Mouse (Mus musculus): Measurements from ENCODE around the gene Scn11a.
A peak's percentile ranks its signal among the peaks of the same experiment; 100 is the strongest.

Scn11a gene

DNA sequence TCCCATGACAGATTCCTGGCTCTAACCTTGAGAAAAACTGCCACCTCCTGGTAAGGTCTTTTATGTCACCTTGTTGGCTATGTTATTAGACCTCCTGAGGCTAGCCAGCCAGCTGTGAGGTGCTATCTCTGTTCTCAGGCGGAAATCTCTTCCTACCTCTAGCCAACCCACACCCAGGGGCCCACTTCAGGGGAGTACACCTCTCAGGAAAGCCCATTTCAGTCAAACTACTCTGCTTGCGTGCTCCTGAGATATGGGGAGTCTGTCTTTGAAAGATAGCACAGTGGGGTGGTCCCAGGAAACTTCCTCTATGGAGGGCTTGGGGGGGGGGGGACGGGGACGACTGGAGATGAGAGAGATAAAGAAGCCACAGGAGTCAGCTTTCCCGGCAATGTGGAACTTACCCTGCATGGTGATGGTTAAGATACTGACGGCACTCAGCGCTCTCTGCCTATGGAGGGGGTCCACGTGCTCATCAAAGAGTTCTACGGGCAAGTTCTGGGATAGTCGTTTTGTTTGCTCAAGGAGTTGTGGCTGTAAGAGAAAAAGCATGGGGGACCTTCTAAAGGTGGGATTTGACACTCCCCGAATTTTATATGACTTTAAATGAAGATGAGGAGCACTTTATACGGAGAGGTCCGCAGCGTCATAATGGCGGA, 29.9 kb downstream of the Scn11a start:
- no peak for DNase-seq (ENCODE audit: low spot score)

DNA sequence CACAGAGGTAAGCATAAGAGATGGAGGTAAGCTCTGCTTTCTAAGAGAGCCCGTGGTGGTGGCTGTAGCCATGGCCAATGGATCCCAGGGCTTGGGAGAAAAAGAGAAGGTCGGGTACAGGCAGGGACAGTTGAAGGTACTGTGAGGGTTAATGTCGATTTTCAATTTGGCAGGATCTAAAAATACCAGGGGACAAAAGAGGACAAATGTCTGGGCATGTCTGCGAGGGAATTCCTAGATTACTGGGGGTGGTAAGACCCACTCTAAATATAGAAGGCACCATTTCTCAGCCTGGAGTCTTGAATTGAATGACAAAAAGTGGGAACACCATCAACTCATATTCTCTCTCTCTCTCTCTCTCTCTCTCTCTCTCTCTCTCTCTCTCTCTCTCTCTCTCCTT, 30.8 kb downstream of the Scn11a start:
- DNase-seq (ENCODE audit: low spot score): no peak

DNA sequence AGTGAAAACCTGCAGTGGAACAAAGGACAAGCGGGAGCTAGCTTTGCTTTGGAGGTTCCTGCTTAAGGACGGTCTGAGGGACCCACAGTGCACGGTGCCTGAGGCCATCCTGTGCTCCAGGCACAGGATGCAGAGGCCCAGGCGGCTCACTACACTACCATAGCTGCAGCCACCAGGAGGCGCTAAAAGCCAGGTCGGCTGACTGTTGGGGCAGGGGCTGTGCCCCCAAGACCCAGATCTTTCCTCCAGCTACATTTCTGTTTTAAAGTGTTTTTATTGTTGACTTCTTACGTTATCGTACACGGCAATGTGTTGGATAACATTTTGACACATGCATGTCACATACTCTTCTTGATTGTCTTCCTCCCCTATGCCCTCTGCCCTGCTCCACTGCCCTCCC, 32.8 kb downstream of the Scn11a start:
- no peak for DNase-seq (ENCODE audit: low spot score)

DNA sequence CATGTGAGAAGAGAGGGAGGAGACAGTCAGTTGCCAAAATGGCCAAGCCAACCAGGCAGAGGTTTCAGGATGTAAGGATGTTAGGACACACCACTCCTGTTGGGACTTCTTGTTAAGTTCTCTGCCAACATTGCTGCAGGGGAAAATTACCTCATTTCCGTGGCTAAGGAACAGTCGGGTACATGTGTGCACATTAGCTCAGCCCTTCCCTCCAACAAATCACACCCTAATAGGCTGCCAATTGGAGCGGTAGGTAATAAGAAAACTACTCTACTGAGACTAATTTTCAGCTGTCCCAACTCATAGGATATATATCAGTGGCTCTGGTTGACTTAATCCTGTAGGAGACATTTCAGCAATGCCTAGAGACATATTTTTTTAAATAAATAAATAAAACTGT, 44.4 kb downstream of the Scn11a start:
- DNase-seq (ENCODE audit: low spot score): no peak

DNA sequence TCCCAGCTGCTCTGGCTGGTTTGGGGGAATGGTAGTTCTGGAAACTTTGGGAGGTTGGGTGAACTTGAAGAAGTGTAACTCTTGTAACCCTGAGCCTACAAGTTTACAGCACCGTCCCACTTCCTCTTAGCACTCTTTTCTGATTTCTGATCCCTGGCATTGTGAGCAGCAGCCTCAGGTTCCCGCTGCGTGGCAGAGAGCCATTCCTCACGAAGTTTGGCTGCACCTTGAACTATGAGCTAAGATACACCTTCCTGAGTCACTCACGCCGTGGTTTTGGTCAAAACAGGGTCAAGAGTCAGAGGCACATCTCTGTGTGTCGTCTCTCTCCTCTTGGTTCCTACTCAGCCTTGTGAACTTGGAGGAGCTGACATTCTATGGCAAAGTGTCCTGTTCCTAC, 48.6 kb downstream of the Scn11a start:
- no peak for DNase-seq (ENCODE audit: low spot score)

DNA sequence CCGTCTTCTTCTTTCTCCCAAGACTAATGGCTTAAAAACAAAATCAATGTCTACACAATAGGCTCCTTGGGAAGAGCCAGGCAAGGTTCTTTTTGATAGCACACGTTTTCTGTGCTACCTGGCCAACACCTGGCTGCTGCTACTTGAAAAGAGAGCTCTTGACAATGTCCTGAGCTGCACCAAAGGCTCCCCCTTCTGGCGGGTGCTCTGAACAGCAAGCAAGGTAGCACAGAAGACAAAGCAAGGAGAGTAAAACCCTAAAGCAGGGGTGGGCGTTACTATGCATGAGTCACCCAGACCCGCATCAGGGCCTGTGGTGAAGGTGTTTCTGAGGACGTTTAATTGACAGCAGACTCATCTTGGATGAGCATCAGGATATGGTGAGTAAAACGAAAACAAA, 56.7 kb downstream of the Scn11a start:
- DNase-seq (ENCODE audit: low spot score): no peak

DNA sequence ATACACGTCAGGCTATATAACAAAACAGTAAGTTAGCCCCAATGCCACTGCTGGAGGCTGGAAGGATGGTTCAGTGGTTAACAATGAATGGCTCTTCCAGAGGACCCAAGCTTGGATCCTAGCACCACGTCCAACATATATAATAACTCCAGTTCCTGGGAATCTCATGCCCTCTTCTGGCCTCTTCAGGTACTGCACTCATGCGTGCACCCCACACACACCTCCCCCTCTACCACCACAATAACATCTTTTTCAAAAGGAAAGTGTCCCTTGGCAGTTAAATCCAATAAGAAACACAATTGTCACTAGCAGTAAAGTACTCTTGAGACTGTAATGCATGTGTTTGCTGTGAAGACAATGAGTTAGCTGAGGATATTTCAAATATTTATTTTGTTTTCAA, 65.0 kb downstream of the Scn11a start:
- DNase-seq (ENCODE audit: low spot score): no peak

DNA sequence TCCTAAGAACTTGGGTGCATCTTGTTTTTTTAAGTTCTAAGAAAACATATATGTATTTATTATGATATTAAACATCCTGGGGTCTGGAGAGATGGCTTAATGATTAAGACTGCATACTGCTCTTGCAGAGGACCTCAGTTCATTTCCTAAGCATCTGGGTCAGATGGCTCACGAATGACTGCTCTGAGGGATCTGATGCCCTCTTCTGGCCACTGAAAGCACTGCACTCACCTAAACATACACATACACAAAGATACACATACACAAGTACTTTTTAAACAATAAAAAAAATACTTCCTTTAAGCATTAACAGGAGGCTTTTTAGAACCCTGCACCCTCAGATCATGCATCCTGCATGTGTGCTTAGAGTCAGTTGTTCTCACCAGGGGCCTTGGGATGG, 65.8 kb downstream of the Scn11a start:
- no peak for DNase-seq (ENCODE audit: low spot score)

DNA sequence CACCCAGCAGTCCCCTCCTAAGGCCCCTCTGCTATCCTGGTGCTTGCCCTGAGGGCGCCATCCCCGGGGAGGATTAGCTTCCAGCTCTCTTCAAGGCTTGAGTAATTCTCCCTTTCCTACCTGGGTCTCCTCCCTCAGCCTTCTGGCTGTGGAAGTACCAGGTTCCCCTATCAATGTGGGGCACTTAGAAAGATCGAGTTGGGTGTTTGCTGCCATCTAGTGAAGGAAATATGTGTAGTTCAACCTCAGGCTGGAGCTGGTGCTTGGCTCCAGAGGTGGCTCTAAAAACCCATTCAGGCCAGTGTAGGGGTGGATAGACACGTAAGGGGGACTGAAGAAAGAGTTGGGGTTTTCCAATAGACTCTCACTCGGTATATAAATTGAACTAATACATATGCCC, 73.7 kb downstream of the Scn11a start:
- no peak for DNase-seq (ENCODE audit: low spot score)

DNA sequence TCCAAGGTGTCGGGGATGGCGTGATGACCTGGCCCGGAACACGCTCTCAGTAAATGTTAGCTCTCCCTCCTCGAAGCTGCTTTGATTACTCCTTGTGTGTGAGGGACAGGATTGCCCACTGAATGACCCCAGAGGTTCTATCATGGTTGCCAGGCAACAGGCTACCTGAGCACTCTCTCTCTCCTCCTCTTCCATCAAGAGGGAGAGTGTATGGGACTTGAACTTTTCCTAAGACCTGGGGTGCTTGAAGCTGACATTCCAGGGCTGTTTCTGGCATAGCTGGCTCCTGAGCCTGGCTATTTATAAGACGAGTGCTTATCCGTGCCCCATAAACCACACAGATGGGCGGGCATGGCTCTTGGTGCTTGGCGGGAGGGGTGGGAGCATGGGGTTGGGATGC, 76.1 kb downstream of the Scn11a start:
- no peak for DNase-seq (ENCODE audit: low spot score)

DNA sequence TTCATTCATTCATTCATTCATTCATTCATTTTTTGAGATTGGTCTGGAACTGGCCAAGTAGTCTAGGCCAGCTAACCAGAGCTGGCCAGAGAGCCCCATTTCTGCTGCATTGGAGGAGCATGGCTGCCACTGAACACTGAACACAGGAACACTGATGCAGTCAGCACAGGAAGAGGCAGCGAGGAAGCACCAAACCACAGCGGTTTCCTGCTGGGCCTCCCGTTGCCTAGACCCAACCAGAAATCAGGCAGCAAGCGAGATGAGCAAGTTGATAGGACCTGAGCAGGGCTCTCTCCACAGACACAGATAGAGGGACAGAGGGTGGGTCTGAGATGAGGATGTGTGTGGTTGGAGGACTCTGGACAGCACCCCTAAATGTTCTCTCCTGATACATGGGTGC, 81.4 kb downstream of the Scn11a start:
- DNase-seq (ENCODE audit: low spot score): no peak

DNA sequence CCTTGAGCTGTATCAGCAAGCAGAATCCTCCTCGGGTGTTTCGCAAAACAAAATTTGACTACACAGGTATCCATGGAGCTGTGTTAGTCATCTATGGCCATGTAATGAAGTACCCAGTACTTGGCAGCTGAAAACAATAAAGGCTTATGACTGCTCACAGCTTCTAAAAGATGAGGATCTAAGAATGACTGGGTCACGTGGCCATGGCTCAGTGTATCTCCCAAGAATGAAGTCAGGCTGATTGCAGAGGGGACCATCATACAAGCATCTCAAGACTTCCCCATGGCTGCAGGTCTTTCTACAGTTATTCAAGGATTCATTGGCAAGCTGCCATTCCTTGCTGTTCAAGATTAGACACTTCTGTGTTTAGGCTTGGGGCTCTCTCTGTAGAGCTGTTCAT, 81.9 kb downstream of the Scn11a start:
- DNase-seq (ENCODE audit: low spot score): no peak

DNA sequence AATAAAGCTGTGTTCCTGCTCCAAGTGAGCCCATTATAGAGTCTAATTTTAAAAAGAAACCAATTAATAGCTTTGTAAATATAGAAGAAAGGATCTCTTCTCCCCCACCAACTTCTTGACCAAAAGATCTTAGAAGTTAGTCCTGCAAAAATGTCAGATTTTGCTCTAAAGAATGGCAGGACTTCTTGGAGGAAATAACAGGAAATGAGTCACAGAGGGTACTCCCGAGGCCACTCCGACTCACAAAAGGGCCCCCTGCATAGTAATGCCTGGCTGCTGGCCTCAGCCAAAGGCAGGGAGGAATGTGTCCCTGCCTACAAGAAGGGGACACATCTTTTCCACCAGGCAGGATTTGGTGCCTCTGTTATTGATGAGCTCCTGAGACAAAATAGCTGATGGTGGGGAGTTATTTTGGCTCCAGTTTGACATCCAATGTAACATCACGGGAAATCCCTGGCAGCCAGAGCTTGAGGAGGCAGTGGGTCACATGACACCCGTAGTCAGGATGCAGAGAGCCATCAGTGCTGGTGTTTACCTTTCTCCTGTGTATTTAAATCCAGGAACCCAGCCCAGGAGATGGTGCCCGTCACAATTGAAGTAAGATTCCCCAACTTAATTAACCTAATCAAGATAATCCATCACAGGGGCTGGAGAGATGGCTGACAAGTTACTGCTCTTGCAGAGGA, 84.0 kb downstream of the Scn11a start:
- no peak for DNase-seq (ENCODE audit: low spot score)

DNA sequence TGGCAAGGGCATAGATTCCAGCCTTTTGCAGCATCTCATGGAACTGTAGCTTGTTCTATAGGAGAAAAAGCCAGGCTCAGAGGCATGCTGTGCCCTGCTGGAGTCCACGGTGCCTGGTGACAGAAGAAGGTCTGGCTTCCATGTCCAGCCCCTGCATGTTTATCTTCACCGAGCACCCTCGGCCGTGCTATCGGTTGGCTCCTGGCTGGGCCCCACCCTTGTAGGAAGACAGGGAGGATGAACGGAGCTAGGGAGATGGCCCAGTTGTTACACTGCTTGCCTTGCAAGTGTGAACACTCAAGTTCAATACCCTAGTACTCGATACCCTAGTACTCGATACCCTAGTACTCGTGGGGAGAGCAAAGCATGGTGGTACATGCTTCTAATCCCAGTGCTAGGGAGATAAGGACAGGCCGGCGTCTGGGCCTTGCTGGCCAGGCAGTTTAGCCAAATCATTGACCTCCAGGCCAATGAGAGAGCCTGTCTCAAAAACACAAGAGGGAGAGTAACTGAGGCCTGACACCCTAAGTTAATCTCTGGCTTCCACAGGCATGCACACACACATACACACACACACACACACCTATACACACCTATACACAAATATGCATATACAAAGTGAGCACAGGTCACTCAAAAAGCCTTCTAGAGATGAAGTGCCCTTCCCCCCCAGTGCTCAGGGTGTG, 96.7 kb downstream of the Scn11a start:
- no peak for DNase-seq (ENCODE audit: low spot score)

DNA sequence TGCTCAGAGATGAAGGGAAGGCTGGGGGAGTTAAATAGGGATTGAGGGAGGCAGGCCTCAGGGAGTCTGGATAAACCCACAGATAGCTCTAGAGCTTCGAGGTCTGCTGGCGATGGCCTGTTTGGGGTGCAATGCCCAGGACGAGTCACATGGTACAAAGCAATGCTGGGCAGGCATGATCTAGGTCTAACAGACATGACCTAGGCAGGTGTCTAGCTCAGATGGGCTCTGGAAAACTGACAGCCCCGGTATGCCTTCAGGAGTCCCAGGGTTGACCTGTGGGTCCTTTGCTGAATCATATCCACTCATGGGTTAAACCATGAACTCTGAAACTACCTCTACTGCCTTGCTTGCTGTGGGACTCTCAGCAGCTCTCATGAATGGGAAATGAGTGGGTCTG, 98.3 kb downstream of the Scn11a start:
- no peak for DNase-seq (ENCODE audit: low spot score)

DNA sequence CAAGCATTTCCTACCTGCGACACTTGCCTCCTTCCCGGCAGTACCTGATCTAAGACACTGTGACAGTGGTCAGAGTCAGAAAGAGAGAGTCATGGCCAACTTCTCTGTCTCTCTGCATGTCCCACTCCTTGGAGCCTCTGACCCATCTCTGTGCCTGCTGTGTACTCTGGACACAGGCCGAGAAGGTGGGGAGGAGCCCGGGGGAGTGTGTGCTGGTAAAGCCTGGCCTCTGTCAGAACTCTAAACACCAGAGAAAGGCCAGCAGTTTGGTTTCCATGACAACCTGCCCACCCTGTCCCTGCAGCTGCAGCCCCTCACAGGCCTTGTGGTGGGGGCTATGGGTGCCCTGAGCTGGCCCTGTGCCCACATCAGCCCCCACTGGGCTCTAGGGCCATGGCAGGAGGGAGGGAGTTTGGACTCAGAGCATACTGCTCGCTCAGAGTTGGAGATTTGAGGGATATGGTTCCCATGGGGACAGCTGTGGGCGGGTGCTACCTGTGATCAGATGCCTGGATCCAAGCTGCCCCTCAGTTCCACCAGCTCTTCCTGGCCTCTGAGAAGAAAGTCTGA, 99.9 kb downstream of the Scn11a start:
- no peak for DNase-seq (ENCODE audit: low spot score)

DNA sequence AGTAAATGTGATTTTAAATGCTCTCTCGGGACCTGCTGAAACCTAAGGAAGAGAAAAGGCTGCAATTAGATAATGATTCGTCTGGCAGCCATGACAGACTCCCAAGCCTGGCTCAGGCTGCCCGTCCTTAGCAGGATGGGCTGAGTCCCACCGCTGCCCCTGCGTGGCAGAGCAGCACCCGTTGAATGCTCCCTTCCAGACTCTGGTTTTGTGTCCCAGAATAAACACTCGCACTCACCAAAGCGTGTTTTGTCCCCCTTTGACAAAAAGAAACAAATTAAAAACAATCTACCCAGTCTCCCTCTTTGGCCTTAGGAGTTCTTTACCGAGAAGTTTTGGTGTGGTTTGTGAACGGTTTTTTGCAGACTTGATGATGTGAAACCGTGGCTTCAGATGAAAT, 106.0 kb downstream of the Scn11a start, which contains the start of gene Scn10a:
TSS of gene Scn10a (minus strand) at position 101 of the 400 bp plus-strand sequence.
- no peak for DNase-seq (ENCODE audit: low spot score)

DNA sequence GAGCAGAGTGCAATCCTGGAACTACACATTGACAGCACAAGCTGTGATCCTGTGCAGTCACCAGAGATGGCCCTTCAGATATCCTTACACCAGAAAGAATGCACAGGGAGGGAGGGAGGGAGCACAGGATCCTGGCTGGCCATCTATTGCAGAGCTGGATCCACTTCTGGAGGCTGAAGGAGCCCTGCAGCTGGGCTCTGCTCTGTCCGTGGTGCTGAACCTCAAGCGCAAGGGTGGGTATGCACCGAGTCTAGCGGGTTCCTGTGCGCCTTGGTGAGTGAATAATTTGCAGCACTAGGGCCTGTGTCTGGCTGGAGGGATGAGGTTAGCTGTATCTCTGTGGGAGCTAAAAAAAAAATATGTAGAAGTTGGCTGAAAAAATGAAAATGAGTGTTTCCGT, 118.6 kb downstream of the Scn11a start:
- peak; percentile 46 for DNase-seq (ENCODE audit: low spot score)
